Mouse (Mus musculus) frontal cortex, adult (tissue): ENCODE data around the gene Dnaja3.

ENCODE experiments used
- ATAC-seq: cut with Nextera tagmentation; 2 replicates; pipeline ENCODE4 v1.9.2; 2017; ENCODE audit warnings: mild to moderate bottlenecking, moderate library complexity, mixed read lengths; ENCODE audit not compliant: low TSS enrichment

Dnaja3 gene

DNA sequence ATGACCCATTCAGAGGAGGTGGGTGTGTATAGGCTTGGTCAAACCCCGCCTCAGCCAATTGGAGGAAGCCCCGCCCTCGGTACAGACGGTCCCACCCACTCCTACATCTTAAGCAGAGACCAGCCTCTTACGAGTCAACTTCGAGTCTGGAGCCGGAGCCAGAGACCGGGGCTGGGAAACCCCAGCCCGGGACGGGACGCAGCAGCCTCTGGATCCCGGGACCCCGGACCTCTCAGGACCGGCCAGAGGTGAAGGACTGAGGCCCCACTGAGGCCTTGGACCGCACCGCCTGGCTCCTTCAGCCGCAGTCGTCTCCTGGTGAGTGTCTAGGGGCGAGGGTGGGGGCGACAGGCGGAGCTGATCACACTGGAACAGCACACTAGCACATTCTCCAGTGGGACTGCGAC, at the start of gene Dnaja3, which contains the start of gene Vasn:
Gene Dnaja3 (plus strand): TSS at position 159 of the 407 bp plus-strand sequence.
Gene Vasn (plus strand): TSS at position 111 of the 407 bp plus-strand sequence.
- peak; percentile 48 for ATAC-seq

GRCm38 (mm10) chr16:4590236-4590635, 49.6 kb upstream of the Dnaja3 start:
- ATAC-seq: no peak

DNA sequence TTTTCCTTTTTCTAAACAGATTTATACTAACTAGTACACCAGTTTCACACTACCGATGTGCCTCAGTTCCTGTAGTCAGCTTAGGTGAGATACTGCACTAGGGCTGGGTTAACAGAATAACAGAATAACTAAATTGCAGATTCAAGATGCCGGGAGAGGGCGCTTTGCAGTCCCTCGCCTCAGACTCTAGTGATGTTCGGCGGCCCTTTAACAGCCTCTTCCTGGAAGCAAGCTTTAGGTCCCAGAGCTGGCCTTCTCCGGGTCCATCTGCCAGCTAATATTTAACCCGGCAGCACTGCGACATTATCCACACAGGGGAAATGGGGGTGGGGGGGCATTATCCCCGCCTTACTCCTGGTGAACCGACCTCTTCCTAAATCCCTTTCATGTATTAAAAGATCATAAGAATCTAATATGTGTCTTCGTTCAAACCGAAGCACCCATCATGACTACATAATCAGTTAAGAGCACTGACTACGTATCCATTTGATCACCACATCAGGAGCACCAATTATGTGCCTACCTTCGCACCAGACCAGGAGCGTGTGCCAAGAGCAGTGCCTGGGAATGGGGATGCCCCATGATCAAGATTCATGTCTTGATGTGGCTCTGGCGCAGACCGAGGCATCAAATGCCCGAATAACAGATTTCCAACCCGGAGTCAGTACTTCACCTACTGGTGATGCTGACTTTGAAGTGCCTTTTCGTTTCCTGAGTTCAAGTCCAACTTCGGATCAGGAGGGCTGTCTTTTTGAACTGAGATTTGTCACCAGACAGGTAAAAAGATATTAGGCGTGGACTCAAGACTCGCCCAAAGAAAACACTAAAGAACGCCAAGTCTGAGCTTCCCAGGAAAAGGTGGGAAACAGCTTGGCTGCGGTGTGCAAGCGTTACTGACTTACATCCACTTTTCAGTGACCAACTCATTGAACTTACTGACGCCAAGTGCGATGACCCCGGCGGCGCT, 46.6 kb upstream of the Dnaja3 start:
- peak; percentile 75 for ATAC-seq

- ATAC-seq: 0 out of 2 replicates have a peak, but pooled peaks have one; percentile 8
Measured at GRCm38 (mm10) chr16:4593971-4594813, 45.6 kb upstream of the Dnaja3 start, which contains the start of gene Glis2. Glis2 (plus strand) TSS chr16:4594713.

- 0 out of 2 replicates have a peak, but pooled peaks have one; percentile 1 for ATAC-seq
Measured at GRCm38 (mm10) chr16:4594814-4595526, 44.8 kb upstream of the Dnaja3 start.

- ATAC-seq: 0 out of 2 replicates have a peak, but pooled peaks have one; percentile 36
Measured at GRCm38 (mm10) chr16:4595527-4595963, 44.2 kb upstream of the Dnaja3 start.

GRCm38 (mm10) chr16:4596141-4596728, 43.6 kb upstream of the Dnaja3 start:
- ATAC-seq: no peak

DNA sequence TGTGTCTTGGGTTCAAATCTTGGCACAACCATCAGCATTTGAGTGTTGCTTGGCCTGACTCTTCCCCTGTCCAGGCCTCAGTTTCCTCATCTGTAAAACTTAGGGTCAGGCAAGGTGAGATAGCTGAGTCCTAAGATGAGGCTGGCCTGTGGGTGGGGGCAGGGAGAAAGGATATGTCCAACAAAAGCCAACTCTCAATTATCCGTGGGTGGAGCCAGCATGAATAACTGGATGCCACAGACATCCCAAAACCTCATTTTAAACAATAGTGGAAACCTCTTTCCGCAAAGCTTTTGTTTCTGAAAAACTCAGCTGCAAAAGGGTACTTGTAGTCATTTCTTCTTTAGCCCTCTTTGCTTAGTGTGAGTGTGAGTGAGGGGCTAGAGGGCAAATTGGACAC, 43.0 kb upstream of the Dnaja3 start:
- ATAC-seq: no peak

- no peak for ATAC-seq
Measured at GRCm38 (mm10) chr16:4597296-4597695, 42.5 kb upstream of the Dnaja3 start.

DNA sequence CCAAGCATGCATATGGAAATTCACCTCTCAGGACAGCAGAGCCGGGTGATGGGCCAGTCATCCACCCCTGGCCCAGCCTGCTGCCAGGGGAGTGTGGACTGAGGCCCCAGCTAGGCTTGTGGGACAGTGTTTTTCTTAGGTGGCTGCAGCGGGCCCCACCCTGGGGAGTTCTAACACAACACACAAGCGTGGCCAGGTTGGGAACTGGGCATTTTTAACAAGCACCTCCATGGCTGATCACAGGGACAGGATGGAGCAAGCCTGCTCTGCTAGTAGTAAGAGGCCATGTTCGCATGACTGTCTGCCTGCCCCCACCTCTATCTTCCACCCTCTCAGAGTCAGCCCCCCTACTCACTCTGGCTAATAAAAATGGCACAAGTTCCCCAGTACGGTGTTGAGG, 41.7 kb upstream of the Dnaja3 start:
- ATAC-seq: no peak

DNA sequence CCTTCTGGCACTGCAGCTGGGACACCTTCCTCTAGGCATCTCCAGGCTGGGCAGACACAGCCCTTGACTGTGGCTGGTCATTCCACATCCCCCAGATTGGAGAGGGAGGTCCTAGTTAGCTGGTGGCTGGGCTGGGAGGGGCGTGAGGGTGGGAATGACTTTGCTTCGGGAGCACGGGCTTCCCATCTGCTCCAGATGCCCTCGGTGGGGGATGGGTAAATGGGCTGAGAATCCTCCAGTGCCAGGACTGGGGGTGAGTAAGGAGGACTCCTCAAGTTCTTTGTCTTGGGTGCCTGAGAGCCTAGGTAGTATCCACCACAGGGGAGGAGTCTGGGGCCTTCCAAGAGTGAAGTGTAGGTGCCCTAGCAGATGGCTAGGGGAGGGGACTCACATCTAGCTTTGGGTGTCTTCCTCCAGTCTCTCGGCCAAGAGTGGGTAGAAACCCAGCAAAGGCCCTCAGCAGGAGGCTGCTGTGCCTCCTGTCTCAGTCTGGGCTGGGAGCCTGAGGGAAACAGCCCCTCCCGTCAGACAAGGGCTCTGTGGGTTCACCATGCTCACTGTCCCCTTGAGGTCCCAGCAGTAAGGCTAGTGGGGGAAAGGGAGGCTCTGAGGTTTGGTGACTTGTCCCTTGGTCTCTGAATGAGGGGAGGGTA, 40.8 kb upstream of the Dnaja3 start:
- no peak for ATAC-seq

DNA sequence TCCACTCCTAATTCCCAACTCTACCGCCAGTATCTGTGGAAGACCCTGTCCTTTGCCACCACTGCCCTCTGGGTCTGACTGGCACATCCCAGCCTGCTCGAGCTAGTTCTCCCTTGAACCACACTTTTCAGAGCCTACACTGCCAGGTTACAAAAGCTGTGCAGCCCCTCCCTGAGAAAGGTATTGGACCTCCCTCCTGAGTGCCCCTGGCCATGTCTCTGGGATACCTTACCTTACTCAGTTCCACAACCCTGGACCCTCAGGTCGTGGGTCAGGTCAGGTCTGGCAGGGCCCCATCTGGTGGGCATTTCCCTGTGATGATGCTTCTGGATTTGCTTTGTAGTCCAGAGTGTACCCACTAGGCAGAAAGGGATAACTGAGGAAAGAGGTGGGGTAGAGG, 40.2 kb upstream of the Dnaja3 start:
- no peak for ATAC-seq

GRCm38 (mm10) chr16:4600701-4601310, 39.0 kb upstream of the Dnaja3 start:
- no peak for ATAC-seq

DNA sequence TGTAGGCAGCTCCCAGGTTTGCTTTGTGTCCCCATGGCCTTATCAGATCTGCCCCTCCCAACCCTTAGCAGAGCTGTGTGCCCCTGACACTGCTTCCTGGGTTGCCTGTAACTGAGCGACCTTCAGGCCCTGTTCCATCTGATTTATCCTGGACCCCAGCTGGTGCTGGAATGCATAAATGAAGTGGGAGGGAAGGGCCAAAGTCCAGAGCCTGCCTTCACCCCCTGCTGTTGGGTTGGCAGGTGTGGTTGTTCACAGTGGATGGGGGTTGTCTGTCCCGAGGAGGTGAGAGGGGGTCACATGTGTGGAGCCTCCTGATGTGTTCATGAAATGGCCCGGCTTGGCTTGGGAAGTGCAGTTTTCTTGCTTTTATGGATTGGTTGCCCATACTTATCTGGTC, 37.6 kb upstream of the Dnaja3 start:
- no peak for ATAC-seq

GRCm38 (mm10) chr16:4602766-4603452, 36.9 kb upstream of the Dnaja3 start:
- no peak for ATAC-seq

GRCm38 (mm10) chr16:4603453-4603837, 36.3 kb upstream of the Dnaja3 start:
- no peak for ATAC-seq

DNA sequence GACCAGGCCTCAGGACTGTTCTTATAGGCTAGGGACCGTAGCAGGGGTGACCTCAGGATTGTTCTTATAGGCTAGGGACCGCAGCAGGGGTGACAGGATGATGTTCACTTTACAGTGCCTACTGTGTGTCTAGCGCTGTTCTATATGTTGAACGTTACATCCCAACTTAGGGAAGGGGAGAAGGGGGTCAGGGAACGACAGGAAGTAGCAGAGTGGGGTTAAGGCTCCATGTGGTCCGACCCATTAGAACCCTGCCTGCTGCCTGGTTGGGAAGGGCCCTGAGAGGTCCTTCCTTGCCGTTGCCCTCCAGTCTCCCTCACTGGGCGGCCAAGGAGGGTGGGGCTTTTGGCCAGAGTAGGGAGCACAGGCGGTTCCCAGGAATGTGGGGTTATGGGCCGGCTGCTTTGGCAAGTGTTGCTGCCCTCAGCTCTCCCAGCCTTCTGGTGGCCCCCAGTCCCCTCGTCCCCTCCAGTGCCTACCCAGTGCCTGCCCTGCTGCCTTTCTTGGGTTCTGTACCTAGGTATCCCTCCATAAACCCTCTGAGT, 35.4 kb upstream of the Dnaja3 start:
- no peak for ATAC-seq

DNA sequence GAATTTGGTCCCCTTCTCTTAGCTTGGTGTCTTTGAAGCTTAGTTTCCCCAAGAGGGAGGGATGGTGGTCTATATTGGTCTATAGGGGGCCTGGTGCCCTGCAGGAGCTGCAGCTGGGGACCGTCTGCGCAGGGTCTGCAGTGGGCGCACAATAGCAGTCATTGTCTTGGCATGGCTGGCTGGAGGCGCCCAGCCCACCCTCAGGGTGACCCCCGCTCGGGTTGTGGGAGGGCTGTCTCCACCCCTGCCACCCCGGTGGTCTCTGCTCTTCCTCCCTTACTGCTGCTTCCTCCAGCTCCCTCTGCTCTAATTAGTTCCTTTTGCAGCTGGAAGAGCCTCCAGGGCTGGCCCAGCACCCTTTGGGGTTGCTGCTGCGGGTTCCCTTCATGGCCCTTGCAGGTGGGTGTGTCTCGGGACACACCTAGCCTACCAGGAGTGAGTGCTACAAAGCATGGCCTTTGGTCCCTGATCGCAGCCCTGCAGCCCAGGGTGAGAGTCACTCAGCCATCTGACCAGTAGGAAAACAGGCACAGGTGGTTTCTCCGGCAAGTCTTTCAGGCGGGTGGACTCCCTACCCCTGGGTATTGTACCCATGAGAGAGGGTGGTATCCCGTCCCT, 34.2 kb upstream of the Dnaja3 start:
- no peak for ATAC-seq
